Mouse (Mus musculus) monocyte, adult 2 months (primary cell): Measurements from ENCODE around the gene Map3k15.
A peak's percentile ranks its signal among the peaks of the same experiment; 100 is the strongest.

ENCODE experiments used
- DNase-seq, 2 experiments: peaks; one replicate each; pipeline ENCODE4 v3.0.0; 2022; ENCODE audit warnings: low spot score in 2 of 2, low read depth in 1 of 2

The Map3k15 gene

DNA sequence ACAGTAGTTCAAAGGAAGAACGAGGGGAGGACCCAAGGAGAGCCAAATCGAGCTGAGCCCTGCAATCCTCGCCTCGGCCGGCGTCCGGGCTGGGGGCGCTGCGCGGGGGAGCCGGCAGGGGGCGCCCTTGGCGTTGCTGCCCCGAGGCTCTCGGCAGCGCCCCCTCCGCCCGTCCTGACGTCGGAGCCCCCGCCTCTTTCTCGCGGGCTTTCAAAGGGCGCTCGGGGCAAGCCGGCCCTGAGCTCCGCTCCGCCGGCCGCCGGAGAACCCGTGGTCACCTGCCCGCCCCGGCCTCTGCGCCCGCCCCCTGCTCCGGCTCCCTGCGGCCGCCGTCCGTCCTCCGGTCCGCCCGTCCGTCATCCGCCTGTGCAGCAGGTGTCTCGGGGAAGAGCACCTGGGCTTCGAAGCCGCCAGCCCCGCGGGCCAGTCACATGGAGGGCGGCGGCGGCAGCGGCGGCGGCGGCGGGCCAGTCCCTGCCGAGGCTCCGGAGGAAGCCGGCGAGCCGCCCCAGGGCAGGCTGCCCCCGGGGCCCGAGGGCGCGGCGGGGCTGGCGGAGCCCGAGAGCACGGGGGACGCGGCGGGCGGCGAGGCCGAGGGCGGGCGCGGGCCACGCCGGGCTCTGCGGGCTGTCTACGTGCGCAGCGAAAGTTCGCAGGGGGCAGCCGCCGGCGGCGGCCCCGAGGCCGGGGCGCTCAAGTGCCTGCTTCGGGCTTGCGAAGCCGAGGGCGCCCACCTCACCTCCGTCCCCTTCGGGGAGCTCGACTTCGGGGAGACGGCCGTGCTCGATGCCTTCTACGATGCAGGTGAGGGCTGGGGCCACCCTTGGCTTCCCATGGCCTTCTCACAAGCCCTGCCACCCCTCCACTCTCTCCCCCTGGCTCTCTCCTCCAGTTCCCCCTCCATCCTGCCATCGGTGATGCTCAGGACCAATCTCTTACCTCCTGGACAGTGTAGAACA, at the start of gene Map3k15:
Gene Map3k15, plus strand, starts transcription at position 432 of the 959 bp plus-strand sequence.
- DNase-seq = peak; percentile 17 to 64

GRCm38 (mm10) chrX:159942569-159942968, 45.7 kb upstream of the Map3k15 start:
- no peak for DNase-seq

DNA sequence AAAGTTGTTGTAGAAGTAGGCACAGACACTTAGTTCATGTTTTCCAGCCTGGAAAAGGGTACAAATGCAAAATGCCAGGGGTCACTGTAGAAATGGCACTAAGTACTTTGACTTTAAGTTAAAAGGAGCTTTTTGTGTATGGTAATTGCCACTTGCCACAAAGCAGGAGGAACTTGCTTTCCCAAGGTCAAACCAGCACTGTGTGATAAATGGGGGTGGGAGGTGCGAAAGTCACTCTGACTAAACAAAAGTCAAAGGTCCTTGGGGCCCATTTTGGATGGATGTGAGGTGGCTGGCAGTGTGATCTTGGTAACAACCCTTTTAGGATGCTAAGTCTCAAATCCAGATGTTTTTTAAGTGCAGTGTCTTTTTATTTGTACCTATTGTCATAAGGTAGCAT, 44.6 kb upstream of the Map3k15 start:
- DNase-seq = no peak

- DNase-seq = no peak
Observed at GRCm38 (mm10) chrX:159953546-159954429, 34.4 kb upstream of the Map3k15 start.

DNA sequence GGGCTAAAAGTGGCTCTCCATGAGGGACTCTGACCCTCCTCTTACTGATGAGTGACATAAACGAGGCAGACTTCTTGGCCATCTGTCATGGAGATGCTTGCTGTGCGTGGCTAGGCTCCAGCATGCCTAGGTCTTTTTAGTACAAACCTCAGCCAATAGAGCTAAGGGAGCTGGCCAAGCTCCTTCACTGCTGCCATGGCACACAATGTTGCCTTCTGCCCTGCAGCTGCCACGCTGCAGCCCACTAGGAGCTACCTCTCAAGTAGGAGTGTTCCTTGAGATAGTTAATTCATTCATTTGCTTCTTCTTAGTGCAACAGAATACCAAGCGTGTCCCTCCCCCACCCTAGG, 33.8 kb upstream of the Map3k15 start:
- no peak for DNase-seq

- no peak for DNase-seq
Observed at GRCm38 (mm10) chrX:159955433-159955832, 32.8 kb upstream of the Map3k15 start.

- no peak for DNase-seq
Observed at GRCm38 (mm10) chrX:159961385-159961784, 26.8 kb upstream of the Map3k15 start.

- DNase-seq = no peak
Observed at GRCm38 (mm10) chrX:159963273-159963672, 25.0 kb upstream of the Map3k15 start.

GRCm38 (mm10) chrX:159963925-159964324, 24.3 kb upstream of the Map3k15 start:
- DNase-seq = no peak

DNA sequence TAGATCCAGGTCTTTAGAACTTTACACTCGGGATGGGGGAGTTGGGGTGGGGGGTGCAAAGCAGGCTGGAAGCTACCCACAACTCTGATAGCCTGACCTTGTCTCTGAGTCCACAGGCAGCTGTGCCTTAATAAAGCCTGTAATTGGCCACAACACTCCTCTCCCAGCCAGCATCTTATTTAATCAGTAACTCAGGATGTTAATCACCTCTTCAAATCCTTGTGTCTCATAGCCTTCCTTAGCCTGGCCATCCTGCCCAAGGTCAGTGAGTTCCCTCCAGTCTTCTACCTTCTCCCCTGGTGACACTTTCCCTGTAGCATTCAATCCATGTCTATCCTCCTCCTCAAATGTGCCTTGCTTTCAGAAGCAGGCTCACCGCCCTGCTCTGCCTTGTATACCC, 19.2 kb upstream of the Map3k15 start:
- DNase-seq = no peak

DNA sequence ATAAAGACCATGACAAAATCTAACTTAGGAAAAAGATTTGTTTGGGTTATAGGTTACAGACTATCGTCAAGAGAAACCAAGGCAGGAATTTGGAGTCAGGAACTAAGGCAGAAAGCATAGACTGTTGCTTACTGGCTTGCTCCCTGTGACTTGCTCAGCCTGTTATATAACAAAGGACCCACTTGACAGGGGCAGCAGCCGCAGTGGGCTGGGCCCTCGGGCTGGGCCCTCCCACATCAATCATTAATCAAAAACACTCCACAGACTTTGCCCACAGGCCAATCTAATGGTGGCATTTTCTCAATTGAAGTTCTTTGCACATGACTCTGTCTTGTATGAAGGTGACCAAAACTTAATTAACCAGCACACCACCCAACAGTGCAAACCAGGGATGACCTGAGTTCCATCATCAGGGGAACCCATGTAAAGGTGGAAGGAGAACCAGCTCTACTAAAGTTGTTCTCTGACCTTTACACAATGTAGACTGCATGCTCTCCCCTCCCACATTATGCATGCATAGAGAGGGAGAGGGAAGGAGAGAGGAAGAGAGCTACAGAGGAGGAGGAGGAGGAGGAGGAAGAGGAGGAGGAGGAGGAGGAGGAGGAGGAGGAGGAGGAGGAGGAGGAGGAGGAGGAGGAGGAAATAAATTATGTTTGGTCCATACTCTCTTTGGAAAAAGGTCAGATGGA, 17.0 kb upstream of the Map3k15 start:
- no peak for DNase-seq

- no peak for DNase-seq
Observed at GRCm38 (mm10) chrX:159973730-159974129, 14.5 kb upstream of the Map3k15 start.

- DNase-seq = no peak
Observed at GRCm38 (mm10) chrX:159976243-159976642, 12.0 kb upstream of the Map3k15 start.

DNA sequence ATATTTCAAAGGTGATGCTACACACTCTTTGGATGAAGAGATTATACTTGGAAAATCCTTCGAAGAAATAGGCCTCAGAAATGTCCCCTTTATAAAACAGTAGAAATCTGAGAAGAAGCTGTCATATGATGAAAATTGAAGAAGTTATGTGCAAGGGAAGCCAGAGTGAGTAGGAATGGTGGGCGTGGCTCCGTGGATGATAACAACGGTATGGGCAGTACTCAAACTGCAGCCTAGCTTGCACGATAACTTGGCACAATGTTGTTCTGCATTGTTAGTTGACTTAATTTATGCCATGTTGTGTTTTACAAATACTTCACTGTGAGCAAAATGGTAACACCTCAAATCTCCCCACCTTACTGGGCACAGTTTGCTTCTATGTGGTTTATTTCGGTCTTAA, 7.6 kb downstream of the Map3k15 start:
- no peak for DNase-seq

DNA sequence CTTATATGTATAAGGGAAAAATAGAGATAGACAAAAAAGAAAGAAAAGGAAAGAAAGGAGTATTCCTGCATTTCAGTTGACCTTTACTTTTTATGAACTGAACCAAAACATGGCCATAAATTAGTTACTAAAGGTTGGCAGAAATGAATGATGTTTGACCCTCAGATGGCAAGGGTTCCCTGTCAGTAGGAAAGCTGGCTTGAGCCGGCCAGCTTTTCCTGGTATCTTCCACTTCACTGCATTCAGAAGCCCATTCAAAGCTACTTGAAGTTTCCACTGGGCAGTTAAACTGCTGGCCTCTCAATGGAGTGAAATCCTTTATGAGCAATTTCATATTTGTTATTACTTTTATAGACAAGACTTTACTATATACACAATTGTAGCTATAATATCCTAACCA, 65.1 kb downstream of the Map3k15 start:
- no peak for DNase-seq

- DNase-seq = no peak
Observed at GRCm38 (mm10) chrX:160054643-160055042, 66.4 kb downstream of the Map3k15 start.

DNA sequence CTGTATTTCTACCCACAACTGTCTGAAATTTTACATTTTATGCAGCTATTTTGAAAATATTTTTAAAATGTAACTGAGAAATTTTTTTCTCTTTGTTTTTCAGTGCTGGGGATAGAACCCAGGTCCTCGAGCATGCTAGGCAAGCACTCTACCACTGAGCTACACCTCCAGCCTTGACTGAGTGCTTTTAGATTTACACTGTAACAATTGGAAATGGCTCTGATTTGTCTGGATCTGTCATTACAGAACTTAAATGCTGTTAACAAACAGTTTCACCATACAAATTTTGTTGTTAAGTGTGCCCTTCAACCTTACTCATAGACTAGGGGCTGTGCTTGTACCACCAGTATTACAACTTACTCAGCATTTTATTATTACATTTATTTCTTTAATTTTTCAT, 103.7 kb downstream of the Map3k15 start:
- no peak for DNase-seq

DNA sequence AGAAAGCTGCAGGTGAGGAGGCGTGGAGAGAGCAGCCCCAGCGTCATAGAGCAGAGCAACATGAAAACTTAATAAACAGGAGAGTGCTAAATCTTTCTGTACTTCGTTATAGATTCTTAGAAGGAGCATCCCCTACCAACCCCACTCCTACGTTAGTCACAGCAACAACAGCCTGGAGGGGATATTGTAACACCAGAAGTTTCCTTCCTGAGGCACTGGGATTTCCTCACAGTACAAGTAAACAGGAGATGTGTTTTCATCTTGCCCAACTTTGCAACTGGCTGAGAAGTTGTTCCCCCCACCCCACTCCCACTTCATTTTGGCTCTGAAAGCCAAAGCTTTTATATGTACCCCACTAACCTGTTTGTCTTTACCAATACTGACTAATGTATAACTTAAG, 119.6 kb downstream of the Map3k15 start:
- DNase-seq = no peak

DNA sequence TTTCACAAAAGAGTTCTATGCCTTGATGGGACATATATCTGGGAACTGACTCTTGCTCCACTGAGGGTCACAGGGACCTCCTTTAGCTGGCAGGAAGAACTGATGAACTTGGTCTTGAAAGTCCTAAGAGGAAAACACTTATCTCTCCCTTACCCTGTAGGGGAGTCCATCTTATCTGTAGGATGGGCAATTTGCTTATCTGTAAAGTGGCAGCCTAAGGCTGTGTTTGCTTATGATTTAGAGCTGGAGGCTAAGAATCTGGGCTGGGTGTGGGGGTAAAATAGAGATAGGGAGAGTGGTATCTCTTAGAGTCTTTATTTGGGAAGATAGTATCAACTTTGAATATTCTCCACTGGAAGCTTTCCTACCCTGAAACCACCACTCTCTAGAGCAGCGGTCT, 125.5 kb downstream of the Map3k15 start:
- DNase-seq = no peak

- peak; percentile 26 to 34 for DNase-seq
Observed at GRCm38 (mm10) chrX:160116074-160116473, 127.8 kb downstream of the Map3k15 start.

- DNase-seq = peak in 1 of 2 experiments; percentile 37
Observed at GRCm38 (mm10) chrX:160116658-160117057, 128.4 kb downstream of the Map3k15 start.
